Mouse (Mus musculus) cerebellum, postnatal 14 days (tissue): Measurements from ENCODE around the gene Stk10.

Experiments
- DNase-seq, 2 experiments: peaks; one replicate each; pipeline ENCODE4 v3.0.0; 2021; ENCODE audit warnings: mixed read lengths in 2 of 2

The Stk10 gene

GRCm38 (mm10) chr11:32527006-32527405, 6.1 kb upstream of the Stk10 start:
- no peak for DNase-seq

- DNase-seq: no peak
These were observed 3.0 kb upstream of the Stk10 start for GRCm38 (mm10) chr11:32530151-32530550.

GRCm38 (mm10) chr11:32531871-32532764, 987 bp upstream of the Stk10 start, which contains the start of gene Efcab9:
Gene Efcab9, minus strand, starts transcription at chr11:32532081.
- no peak for DNase-seq

- peak in 1 of 2 experiments; percentile 34 for DNase-seq
These were observed 567 bp downstream of the Stk10 start for GRCm38 (mm10) chr11:32533482-32534261.

DNA sequence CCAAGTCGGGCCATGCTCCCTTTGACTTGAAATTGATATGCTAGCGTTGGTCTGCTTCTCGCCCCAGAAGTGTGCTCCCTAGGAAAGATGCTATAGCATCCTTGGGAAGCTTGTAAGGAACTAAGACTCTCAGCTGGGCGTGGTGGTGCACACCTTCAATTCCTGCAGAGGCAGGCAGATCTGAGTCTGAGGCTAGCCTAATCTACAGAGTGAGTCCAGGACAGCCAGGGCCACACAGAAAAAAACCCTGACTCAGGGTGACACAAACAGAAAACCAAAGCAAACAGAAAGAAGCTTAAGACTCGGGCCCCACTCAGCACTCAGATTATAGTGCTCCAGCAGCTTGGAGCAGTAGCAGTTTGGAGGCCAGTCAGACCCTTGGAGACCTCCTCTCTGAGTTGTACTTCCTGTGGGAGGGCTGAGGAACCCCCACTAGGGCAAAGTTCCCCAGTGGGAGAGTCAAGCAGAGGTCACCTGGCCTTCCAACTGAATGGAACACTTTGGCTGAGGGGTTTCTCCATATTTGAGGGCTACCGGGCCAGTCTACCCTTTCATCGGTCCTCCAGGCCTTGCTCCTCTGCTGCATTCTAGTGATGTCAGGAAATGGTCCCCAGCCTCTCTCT, 1.5 kb downstream of the Stk10 start:
- no peak for DNase-seq

DNA sequence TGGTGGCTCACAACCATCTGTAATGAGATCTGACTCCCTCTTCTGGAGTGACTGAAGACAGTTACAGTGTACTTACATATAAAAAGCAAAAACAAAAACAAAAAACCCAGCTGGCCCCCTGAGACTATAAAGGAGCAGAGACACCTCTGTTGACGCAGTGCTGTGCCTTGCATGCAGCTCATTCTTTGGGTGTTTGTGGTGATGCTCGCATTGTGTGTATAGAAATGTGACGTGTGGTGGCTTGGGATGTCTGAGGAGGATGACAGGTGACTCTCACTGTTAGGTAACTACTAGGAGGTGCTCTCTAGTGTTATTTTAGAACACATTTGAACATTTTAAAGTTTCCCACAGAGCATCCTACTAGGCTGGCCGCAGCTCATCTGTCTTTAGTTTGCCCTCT, 2.5 kb downstream of the Stk10 start:
- no peak for DNase-seq

DNA sequence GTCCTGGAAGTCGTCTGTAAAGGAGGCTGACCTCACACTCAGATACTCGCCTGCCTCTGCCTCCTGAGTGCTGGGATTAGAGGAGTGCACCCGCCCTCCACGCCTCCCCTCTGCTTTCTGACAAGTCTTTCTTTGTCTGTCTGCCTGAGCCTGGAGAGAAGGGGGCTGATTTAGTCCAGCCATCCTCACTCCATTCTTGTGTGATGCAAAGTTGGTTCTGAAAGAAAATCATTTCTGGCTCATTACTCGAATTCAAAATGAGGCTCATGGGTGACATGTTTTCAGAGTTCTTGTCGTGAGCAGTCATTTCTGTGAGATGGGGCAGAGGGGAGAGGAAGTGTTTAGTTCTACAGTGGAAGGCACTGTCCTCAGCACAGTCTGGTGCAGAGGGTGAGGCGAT, 3.8 kb downstream of the Stk10 start:
- no peak for DNase-seq

- no peak for DNase-seq
These were observed 5.3 kb downstream of the Stk10 start for GRCm38 (mm10) chr11:32538435-32538834.

- no peak for DNase-seq
These were observed 5.7 kb downstream of the Stk10 start for GRCm38 (mm10) chr11:32538846-32539245.

DNA sequence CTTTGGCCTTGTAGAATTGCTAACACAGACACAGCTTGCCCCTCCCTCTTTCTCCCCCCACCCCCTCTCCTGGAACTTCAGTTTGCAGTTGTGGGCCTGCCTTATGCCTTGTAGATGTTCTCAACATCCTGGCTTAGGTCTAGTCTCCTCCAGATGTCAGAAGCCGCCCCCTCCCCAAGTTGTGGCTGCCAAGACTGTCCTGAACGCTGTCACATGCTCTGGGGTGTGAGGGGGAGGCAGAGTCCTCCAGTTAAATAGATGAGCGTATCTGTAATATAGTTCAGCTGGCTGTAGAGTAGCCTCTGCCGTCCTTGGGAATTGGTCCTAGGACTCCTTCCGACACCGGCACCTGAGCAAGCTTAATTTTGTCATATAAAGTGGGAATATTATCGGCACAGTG, 6.6 kb downstream of the Stk10 start:
- DNase-seq: no peak

DNA sequence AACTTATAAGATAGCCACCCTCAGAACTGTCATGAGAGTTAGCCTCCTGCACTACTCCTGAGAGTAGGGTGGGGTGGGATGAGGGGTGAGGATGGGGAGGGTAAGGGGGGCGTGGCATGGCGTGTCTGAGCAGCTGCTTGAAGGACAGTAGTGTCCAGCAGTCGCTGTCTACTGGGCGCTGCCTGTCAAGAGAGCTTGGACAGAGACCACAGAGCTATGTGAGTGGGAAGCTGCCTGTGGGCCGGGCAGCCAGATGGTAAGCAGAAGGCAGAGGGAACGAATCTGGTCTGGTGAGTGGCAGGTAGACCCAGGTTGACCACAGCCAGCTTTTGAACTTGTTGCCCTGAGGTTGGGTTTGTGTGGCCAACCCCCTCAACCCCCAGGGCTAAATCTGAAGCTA, 7.4 kb downstream of the Stk10 start:
- DNase-seq: peak in 1 of 2 experiments; percentile 2

- DNase-seq: no peak
These were observed 9.1 kb downstream of the Stk10 start for GRCm38 (mm10) chr11:32542181-32542580.

DNA sequence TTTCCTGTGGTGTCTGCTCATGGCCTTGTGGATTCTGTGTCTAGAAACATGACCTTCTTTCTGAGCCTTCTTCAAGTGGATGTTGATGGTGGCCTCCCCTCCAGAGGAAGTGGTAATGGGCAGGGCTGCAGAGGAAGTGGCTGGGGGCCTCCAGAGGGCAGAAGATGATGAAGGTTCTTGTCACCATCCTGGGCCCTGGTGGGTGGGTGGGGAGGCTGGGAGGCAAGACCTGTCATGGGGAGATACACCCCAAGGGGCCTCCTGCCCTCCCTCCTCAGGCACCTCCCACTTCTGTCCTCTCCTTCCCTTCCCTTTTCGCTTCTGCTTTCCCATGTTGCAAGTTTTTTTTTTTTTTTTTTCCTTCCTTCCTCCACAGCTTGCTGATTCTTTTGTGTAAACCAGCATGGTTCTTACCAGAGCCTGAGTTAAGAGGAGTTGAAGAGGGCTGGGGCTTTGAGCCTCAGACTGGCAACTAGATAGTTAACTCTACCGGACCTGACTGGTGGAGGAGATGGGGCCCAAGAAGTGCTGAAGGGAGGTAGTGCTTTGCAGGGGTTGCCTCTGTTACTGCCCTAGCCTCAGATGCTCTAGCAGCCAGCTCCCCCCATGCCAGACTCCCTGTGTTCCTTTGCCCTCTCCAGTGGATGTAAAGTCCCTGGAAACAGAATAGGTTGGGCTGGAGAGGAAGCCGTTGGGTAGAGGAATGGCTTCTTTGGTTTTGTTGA, 9.7 kb downstream of the Stk10 start:
- DNase-seq: peak in 1 of 2 experiments; percentile 4

- peak in 1 of 2 experiments; percentile 11 for DNase-seq
These were observed 10.9 kb downstream of the Stk10 start for GRCm38 (mm10) chr11:32544041-32544440.

DNA sequence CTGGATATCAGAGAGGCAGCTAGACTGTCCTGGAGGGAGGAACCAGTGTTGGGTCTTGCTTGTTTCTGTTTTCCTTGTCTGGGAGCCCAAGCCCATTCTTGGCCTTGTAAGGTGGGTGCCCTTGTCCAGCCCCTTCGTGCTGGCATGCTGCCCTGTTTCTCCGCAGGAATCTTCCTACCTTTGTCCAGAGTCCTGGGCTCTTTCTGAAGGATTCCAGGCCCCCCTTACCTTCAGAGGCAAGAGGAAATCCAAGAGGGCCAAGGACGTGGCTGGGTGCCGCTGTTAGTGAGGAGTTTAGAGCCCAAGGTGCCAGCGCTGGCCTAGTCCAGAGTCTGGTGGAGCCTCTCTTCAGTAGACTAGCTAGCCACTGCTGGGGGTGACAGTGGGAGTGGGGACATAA, 11.4 kb downstream of the Stk10 start:
- peak in 1 of 2 experiments; percentile 20 for DNase-seq

DNA sequence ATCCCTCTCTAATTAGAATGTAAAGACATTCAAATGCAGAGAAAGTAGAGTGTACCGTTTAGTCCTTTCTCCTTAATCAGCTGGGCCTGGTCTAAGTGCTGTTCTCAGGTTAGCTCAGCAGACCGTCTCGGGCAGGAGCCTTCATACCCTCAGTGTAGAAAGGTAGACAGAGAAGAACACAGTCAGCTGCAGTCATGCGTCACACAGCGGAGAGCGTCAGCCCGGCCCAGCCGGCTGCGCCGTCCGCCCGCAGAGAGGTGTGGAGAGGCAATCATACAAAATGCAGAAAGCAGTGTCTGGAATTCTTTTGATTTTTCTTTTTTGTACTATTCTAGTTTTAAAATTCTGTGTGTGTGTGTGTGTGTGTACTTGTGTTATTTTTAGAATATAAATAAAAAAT, 12.5 kb downstream of the Stk10 start:
- peak in 1 of 2 experiments; percentile 26 for DNase-seq

DNA sequence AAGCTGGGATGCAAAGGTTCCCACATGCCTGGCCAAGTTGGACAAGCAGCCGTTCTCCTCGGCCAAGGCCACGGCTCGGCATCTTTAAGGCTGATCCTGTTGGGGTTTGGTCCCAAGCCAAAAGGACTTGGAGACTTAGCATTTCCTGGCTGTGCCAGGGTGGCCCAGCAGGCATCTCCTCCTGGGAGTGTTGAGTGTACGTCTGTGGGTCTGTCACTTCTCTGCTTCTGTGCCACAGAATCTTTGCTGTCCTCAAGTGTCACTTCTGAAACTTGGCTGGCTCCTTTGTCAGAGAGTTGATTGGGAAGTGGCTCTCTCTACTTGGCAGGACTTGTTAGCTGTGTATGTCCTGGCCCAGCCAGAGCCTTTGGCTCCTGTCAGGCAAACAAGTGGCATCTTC, 13.4 kb downstream of the Stk10 start:
- DNase-seq: peak; percentile 75 to 89

DNA sequence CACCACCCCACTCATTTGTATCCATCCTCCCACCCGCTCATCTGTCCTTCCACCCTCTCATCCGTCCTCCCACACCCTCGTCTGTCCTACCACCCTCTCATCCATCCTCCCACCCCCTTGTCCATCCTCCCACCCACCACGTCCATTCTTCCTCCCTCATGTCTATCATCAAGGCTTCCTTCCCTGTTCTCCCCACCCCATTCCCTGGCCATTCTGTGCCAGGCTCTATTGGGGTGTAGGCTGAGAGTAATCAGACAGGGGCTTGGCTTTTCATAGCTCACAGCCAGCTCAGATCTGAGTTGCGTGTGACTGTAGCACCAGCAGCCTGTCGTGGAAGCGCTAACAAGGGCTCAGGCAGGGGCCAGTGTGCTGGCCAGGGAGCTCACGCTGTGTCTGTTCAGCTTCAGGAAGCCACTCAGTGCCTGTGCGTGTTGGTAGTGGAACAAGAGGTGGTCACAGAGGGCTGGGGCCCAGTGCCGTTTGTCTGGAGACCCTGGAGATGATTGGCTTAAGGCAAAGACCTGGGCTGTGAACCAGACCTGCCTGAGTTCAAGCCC, 14.4 kb downstream of the Stk10 start:
- DNase-seq: peak; percentile 22 to 37

DNA sequence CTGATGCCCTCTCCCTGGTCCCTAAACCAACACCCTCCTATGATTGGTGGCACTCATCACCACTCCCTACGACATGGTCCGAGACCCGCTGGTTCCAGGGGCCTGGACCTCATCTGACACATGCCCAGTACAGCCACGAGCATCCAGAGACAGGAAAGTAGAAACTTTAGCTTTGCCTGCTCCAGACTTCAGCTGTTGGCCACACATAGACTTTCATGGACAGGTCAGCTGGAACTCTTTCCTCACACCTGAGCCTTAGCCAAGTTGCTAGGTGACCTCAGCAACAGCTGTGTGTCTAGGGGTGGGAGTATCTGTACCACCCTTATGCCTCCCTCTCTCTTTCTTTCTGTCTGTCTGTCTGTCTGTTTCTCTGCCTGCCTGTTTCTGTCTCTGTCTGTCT, 15.1 kb downstream of the Stk10 start:
- DNase-seq: no peak

DNA sequence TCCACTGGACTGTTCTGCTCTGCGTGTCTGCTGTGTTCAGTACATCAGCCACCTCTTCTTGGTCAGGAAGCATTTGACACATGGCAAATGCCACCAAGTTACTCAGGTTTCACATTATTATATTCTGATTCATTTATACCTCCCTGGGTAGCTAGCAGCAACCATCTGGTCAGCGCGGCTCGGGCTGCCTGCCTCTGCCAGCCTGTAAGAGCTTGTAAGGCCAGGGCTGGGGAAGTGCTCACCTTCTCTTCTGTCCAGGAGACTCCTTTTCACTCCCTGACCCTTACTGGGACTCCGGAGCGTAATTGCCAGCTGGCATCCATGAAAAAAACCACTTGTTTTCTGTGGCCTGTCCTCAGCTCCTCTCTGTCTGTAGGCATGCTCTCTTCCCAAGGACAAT, 16.1 kb downstream of the Stk10 start:
- DNase-seq: peak; percentile 57 to 69

DNA sequence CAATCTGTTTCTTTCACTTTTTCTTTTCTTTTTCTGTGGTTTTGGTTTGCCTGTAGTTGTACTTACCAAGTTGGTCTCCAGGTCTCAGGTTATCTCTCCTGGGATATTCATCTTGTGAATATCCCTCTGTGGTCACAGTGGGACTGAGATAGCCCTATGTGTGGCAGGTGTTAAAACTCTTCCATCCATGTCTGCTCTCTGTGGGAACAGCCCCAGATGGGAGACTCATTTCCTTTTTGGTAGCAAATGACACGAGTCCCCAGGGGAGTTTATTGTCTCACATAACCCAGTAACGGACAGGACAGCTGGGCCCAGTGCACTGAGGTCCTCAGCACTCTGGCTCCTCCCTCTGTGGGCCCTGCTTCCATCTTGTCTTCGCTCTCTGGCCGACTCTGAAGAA, 17.0 kb downstream of the Stk10 start:
- DNase-seq: no peak

DNA sequence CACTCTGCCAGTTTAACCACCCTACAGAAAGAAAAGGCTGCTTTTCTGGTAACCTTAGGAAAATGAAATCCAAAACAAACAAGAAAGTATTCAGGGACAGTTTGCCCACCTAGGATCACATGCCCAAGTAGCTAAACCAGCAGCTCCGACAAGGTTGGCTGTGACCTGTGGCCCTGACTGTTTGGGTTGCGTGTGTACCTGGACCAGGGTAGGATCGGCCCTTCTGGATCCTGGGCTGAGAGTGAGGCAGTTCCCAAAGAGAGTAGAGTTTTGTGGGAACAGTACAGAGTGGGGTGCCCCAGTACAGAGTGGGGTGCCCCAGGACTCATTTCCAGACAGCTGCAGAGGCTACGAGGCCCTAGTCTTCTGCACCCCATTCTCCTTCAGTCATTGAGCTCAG, 18.0 kb downstream of the Stk10 start:
- no peak for DNase-seq
